Mouse (Mus musculus) limb, embryonic 12.5 days (tissue): ENCODE results near the gene Ccdc83. TPM values are rescaled to one million over a fixed set of nuclear protein-coding genes. Genes with fewer than 3 reads are reported as not detected.

Source experiments
- ATAC-seq: fragments of 200-750 bp; cut with Nextera tagmentation; 2 replicates; pipeline ENCODE4 v1.8.0; 2017; ENCODE audit warnings: low read depth, moderate TSS enrichment; ENCODE audit not compliant: insufficient number of reproducible peaks, insufficient read depth, low FRiP score, low TSS enrichment
- H3K27ac ChIP-seq: fragments of 300-500 bp; sonication (generic); 2 replicates; pipeline ENCODE4 v1.5.1; 2016; ENCODE audit warnings: mild to moderate bottlenecking, moderate library complexity
- H3K27me3 ChIP-seq: fragments of 300-500 bp; sonication (generic); 2 replicates; pipeline ENCODE4 v1.6.1; 2016; ENCODE audit warnings: mild to moderate bottlenecking, moderate library complexity
- H3K36me3 ChIP-seq: fragments of 300-500 bp; sonication (generic); 2 replicates; pipeline ENCODE4 v1.6.1; 2016; ENCODE audit warnings: mild to moderate bottlenecking, moderate library complexity
- H3K4me1 ChIP-seq: fragments of 300-500 bp; sonication (generic); replicated peaks from 2 replicates; pipeline ENCODE4 v1.6.1; 2016
- H3K4me2 ChIP-seq: fragments of 300-500 bp; sonication (generic); 2 replicates; pipeline ENCODE4 v1.6.1; 2016; ENCODE audit warnings: mild to moderate bottlenecking, moderate library complexity
- H3K4me3 ChIP-seq: fragments of 300-500 bp; sonication (generic); replicated peaks from 2 replicates; pipeline ENCODE4 v1.5.1; 2016; ENCODE audit warnings: mild to moderate bottlenecking
- H3K9ac ChIP-seq: fragments of 300-500 bp; sonication (generic); replicated peaks from 2 replicates; pipeline ENCODE4 v1.6.1; 2016; ENCODE audit warnings: mild to moderate bottlenecking, moderate library complexity
- H3K9me3 ChIP-seq: fragments of 300-500 bp; sonication (generic); 2 replicates; pipeline ENCODE4 v1.6.1; 2016; ENCODE audit warnings: mild to moderate bottlenecking, moderate library complexity
- WGBS: fragments of 180-500 bp; shearing (Covaris S2); methylation state at CpG from one replicate; pipeline ENCODE4 v1.1.7; 2016; 5-methylcytosine and 5-hydroxymethylcytosine counted together
- polyA plus RNA-seq: library from polyadenylated mRNA; unstranded; fragments of >200 nt; fragmentation: Nextera tagmentation; extraction: Ambion mirVana; gene quantifications from 2 replicates; pipeline ENCODE4 v1.2.1, GENCODE M21; 2016

Ccdc83 gene
- polyA plus RNA-seq, 1 experiment from 2014 or later = not detected

GRCm38 (mm10) chr7:90210947-90211346 is 54.6 kb downstream of the Ccdc83 start:
- no peak overlapping the region for H3K9ac ChIP-seq
- no peak for ATAC-seq
- H3K4me3 ChIP-seq = no peak overlapping the region
- peaks cover 24% of the 10 kb centered on the region for H3K36me3 ChIP-seq
- no peak overlapping the region for H3K4me2 ChIP-seq
- no peaks in the 10 kb centered on the region for H3K9me3 ChIP-seq
- H3K4me1 ChIP-seq = 0 out of 2 replicates have a peak, but pooled peaks cover 2% of the 10 kb centered on the region
- H3K27me3 ChIP-seq = no peaks in the 10 kb centered on the region
- H3K27ac ChIP-seq = no peak overlapping the region

GRCm38 (mm10) chr7:90210116-90210515 is 55.5 kb downstream of the Ccdc83 start:
- ATAC-seq = 0 out of 2 replicates have a peak, but pooled peaks have one; percentile 45
- H3K36me3 ChIP-seq = peaks cover 30% of the 10 kb centered on the region
- H3K9me3 ChIP-seq = no peaks in the 10 kb centered on the region
- no peak overlapping the region for H3K9ac ChIP-seq
- no peaks in the 10 kb centered on the region for H3K4me1 ChIP-seq
- H3K4me2 ChIP-seq = no peak overlapping the region
- no peak overlapping the region for H3K27ac ChIP-seq
- H3K4me3 ChIP-seq = no peak overlapping the region
- 72% methylated on average over 2 of the region's 2 CpGs for WGBS
- no peaks in the 10 kb centered on the region for H3K27me3 ChIP-seq

- Histone ChIP-seq H3K9ac (no peak overlapping the region), H3K27ac (no peak overlapping the region), H3K9me3 (no peaks in the 10 kb centered on the region), H3K36me3 (peaks cover 55% of the 10 kb centered on the region), H3K4me3 (no peak overlapping the region), H3K27me3 (no peaks in the 10 kb centered on the region), H3K4me1 (no peaks in the 10 kb centered on the region), H3K4me2 (no peak overlapping the region)
- over 99% methylated on average over 2 of the region's 2 CpGs for WGBS
- no peak for ATAC-seq
These were observed 61.7 kb downstream of the Ccdc83 start for GRCm38 (mm10) chr7:90203914-90204313.

GRCm38 (mm10) chr7:90201877-90202465 is 63.6 kb downstream of the Ccdc83 start:
- WGBS = 39% methylated on average over 2 of the region's 2 CpGs
- H3K4me1 ChIP-seq = no peaks in the 10 kb centered on the region
- no peak for ATAC-seq
- H3K27ac ChIP-seq = no peak overlapping the region
- H3K36me3 ChIP-seq = peaks cover 48% of the 10 kb centered on the region
- no peak overlapping the region for H3K4me2 ChIP-seq
- no peak overlapping the region for H3K9ac ChIP-seq
- no peak overlapping the region for H3K4me3 ChIP-seq
- H3K9me3 ChIP-seq = no peaks in the 10 kb centered on the region
- H3K27me3 ChIP-seq = no peaks in the 10 kb centered on the region

GRCm38 (mm10) chr7:90200251-90200650 is 65.3 kb downstream of the Ccdc83 start:
- WGBS = 92% methylated on average over 5 of the region's 5 CpGs
- ATAC-seq = no peak

GRCm38 (mm10) chr7:90180635-90181034 is 84.9 kb downstream of the Ccdc83 start:
- H3K27ac ChIP-seq = no peak overlapping the region
- H3K4me2 ChIP-seq = no peak overlapping the region
- no peaks in the 10 kb centered on the region for H3K9me3 ChIP-seq
- no peak overlapping the region for H3K9ac ChIP-seq
- H3K4me3 ChIP-seq = no peak overlapping the region
- H3K36me3 ChIP-seq = peaks cover 56% of the 10 kb centered on the region
- WGBS = 96% methylated on average over 1 of the region's 1 CpGs
- no peak for ATAC-seq
- H3K27me3 ChIP-seq = no peaks in the 10 kb centered on the region
- no peaks in the 10 kb centered on the region for H3K4me1 ChIP-seq

More at GRCm38 (mm10) chr7:90200251-90200650, 65.3 kb downstream of the Ccdc83 start:
- Histone ChIP-seq H3K27me3 (no peaks in the 10 kb centered on the region), H3K27ac (no peak overlapping the region), H3K9ac (no peak overlapping the region), H3K9me3 (no peaks in the 10 kb centered on the region), H3K4me2 (no peak overlapping the region), H3K4me1 (no peaks in the 10 kb centered on the region), H3K4me3 (no peak overlapping the region), H3K36me3 (peaks cover 50% of the 10 kb centered on the region)

GRCm38 (mm10) chr7:90175576-90175975 is 90.0 kb downstream of the Ccdc83 start:
- Histone ChIP-seq H3K9ac (no peak overlapping the region), H3K27me3 (no peaks in the 10 kb centered on the region), H3K27ac (no peak overlapping the region), H3K9me3 (no peaks in the 10 kb centered on the region), H3K36me3 (peaks cover 53% of the 10 kb centered on the region), H3K4me2 (no peak overlapping the region), H3K4me3 (no peak overlapping the region), H3K4me1 (no peaks in the 10 kb centered on the region)
- WGBS = 86% methylated on average over 2 of the region's 2 CpGs
- no peak for ATAC-seq

Other genes with a start within 250 kb of the Ccdc83 start
- gene Picalm, start 135.6 kb downstream of the Ccdc83 start, polyA plus RNA-seq = 39.2 and 45.4 TPM in 2 replicates
- 8.9 and 10.9 TPM in 2 replicates for gene Sytl2, start 36.5 kb upstream of the Ccdc83 start, polyA plus RNA-seq
- 2.4 and 2.8 TPM in 2 replicates for gene Ccdc89, start 160.8 kb upstream of the Ccdc83 start, polyA plus RNA-seq
- 59.5 and 59.8 TPM in 2 replicates for gene Crebzf, start 177.0 kb upstream of the Ccdc83 start, polyA plus RNA-seq
- 114 TPM in 2 replicates for gene Tmem126a, start 191.5 kb upstream of the Ccdc83 start, polyA plus RNA-seq
- 37.1 and 39.4 TPM in 2 replicates for gene Tmem126b, start 210.2 kb upstream of the Ccdc83 start, polyA plus RNA-seq
- 2.3 and 2.7 TPM in 2 replicates for gene Dlg2, start 210.9 kb upstream of the Ccdc83 start, polyA plus RNA-seq